Mouse (Mus musculus) left cerebral cortex, postnatal 14 days (tissue): ENCODE results near the gene Hoxa4. TPM values are rescaled to one million over a fixed set of nuclear protein-coding genes. Genes with fewer than 3 reads are reported as not detected.

Experiments used
- DNase-seq, 2 experiments: peaks; one replicate each; pipeline ENCODE4 v3.0.0; 2021 to 2022; ENCODE audit warnings: low spot score in 2 of 2, mixed read lengths in 1 of 2
- intact Hi-C: fragments of 180-260 bp; cut with DNase I; formaldehyde crosslinking; loops from one replicate; pipeline ENCODE4 v1.15.1; 2025
- long read RNA-seq, 2 experiments: library from polyadenylated mRNA; stranded (forward); transcript quantifications; one replicate each; pipeline ENCODE4 v2.0.0; 2021
- total RNA-seq, 2 experiments: library from RNA; stranded (reverse); gene quantifications; 2 replicates each; pipeline ENCODE4 v1.2.3; 2021

Gene Hoxa4
- not detected for total RNA-seq
- long read RNA-seq, experiment 1 = 0 reads
- long read RNA-seq, experiment 2 = 0 reads

- intact Hi-C loops = no loop called here
- DNase-seq = no peak
Observed at GRCm38 (mm10) chr6:52190906-52191810, at the start of gene Hoxa4. Gene Hoxa4, minus strand, starts transcription at chr6:52191753.

- no peak for DNase-seq
- intact Hi-C loops = no loop called here
Observed at GRCm38 (mm10) chr6:52241001-52241621, 49.6 kb upstream of the Hoxa4 start.

DNA sequence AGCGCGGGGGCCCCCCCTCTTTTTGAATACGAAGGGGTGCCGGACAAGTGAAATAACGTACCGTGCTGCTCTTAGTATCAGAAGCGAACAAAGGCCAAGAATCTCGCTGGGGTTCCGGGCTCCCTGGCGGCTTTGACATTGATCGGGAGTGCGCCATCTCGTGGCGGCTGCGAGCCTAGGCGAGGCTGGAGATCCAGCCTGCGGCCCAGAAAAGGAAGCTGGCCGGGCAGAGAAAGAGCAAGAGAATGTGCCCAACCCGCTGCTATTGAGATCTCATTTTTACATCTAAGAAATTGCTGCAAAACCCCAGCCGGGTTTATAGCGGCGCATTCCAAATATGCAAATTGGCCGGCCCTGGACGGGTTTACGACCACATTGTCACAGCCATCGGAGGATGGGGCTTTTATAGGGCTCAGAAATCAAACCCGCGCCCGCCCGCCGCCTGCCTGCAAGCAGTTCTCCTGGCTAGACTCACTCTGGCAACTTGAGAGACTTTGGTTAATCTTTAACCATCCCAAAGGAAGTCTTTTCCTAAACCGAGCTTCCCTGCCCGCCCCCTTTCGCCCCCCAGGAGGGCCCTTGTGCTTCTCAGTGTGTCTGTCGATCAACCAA lies 48.9 kb upstream of the Hoxa4 start, which contains the start of gene Hoxa10:
Gene Hoxa10, minus strand, starts transcription at position 466 of the 612 bp plus-strand sequence.
- DNase-seq = peak; percentile 37 to 48
- intact Hi-C loops = no loop called here

- no peak for DNase-seq
- intact Hi-C loops = no loop called here
Observed at GRCm38 (mm10) chr6:52239625-52240388, 48.3 kb upstream of the Hoxa4 start.

GRCm38 (mm10) chr6:52238976-52239375 lies 47.4 kb upstream of the Hoxa4 start:
- intact Hi-C loops = no loop called here
- no peak for DNase-seq

GRCm38 (mm10) chr6:52238155-52238545 lies 46.6 kb upstream of the Hoxa4 start:
- DNase-seq = no peak
- intact Hi-C loops = no loop called here

- no peak for DNase-seq
- intact Hi-C loops = no loop called here
Observed at GRCm38 (mm10) chr6:52237346-52238154, 46.0 kb upstream of the Hoxa4 start.

DNA sequence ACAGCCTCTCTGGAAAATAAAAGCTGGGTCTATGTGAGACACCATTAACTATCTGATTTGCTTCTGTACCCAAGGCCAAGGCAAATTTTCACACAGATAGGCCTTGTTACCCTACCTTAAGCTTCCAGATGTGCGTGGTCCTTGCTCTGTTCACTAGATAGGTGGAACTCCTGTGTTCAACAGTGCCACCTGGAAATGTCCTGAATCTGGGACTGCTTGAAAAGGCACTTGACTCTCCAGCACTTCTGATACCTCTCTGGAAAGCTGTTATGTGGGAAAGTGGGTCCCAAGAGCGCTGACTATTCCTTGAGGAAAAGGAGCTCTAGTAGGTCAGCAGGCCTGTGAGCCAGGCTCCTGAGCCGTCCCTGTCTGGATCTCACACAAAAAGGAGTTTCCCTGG lies 45.3 kb upstream of the Hoxa4 start:
- intact Hi-C loops = no loop called here
- no peak for DNase-seq

DNA sequence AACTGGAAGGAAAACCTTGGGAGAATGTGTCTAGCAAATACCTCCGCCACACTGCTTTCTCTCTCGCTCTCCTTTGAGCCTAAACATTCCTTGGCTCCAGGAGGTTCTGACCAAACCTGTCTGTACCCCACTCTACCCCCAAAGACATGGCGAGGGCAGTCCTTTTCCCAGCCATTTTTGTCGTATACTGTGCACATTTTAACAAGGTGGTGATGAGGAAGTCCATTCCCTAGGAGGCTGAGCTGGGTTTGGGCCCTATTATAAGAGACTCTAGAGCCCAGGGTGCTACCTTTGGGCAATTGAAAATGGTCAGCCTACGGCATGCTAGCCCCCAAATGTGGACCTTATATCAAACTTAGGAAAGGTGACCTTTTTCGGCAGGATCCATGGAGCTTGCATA lies 44.3 kb upstream of the Hoxa4 start:
- intact Hi-C loops = no loop called here

GRCm38 (mm10) chr6:52235267-52235666 lies 43.7 kb upstream of the Hoxa4 start:
- intact Hi-C loops = no loop called here
- no peak for DNase-seq

More for the DNA sequence above, 44.3 kb upstream of the Hoxa4 start:
- DNase-seq = no peak

GRCm38 (mm10) chr6:52234428-52235140 lies 43.0 kb upstream of the Hoxa4 start:
- DNase-seq = no peak
- intact Hi-C loops = loop anchor here (5.0 kb wide), 1 partner anchor 1052 kb away; no protein-coding TSS in a partner anchor

DNA sequence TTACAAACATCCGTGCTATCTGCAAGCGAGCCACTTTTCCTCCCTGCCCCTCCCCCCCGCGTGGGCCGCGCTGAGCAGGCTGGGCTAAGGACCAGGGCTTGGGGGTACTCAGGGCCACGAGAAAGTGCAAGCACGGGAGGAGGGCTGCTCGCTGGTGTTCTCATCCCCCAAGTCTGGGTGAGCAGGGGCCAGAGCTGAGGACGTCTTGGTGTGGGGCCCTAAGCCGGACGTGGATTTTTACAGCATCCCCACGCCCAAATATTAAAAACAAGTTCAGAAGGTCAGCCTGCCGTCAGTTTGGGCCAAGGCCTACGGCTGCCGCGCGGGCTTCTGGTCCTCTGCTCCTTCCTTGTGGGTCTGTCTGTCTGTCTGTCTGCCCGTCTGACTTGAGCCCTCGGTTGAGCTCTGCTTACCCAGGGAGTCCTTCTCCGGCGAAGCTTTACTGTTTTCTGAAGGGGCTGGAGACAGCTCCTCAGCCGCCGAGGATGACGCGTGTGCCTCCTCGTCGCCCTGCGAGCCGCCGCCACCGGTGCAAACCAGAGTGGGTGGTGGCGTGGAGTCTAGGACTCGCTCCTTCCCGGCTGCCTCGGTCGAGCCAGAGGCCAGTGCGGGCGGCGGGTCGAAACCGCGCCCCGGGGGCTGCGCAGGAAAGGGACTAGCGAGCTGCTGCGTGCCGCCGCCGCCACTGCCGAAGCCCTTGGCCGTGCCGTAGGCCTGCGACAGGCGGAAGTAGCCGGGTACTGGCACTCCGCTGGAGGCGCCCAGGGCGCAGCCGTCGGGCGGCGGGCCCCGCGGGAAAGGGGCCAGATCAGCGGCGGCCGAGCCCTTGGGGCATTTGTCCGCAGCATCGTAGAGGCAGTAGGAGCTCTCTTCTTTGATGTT lies 42.2 kb upstream of the Hoxa4 start:
- DNase-seq = no peak

DNA sequence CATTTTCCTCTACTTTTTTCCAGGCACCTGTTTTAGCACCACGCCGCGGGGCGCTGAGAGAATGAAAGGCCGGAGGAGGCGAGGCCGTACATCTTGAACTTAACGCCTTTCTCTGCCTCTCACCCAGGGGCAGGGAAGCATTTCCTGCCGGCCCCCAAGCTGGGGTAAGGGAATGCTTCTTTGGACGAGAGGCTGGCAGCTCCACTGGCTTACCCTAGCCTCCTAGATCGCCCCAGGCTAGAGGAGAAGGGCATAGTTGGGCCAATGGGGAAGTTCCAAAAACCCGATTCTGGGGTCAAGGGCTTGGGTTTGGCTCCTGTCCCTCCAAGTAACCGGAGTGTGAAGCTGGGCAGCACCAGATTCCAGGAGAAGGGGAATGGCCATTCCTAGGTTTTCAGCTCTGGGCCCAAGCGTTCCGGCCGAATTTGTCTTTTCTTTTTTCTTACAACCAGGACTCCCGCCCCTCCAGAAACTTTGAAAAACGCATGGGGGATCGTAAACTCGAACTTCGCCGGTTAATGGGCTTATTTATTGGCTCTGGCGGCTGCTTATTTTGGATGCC lies 41.5 kb upstream of the Hoxa4 start:
- no peak for DNase-seq
- intact Hi-C loops = loop anchor here (5.0 kb wide), 1 partner anchor 1051 kb away; no protein-coding TSS in a partner anchor

More for the DNA sequence above, 42.2 kb upstream of the Hoxa4 start:
- intact Hi-C loops = loop anchor here (5.0 kb wide), 1 partner anchor 1051 kb away; no protein-coding TSS in a partner anchor

DNA sequence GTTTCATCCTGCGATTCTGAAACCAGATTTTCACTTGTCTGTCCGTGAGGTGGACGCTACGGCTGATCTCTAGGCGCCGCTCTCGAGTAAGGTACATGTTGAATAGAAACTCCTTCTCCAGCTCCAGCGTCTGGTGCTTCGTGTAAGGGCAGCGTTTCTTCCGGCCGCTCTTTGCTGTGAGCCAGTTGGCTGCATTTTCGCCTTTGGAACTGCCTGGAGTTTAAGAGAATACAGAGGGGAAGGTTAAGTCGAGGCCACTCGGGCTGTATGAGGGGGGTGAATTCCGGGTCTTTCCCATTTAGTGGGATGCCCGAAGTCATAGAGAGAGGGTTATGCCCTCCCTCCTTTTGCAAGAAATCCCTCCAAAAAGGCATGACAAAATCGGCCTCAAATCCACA lies 41.0 kb upstream of the Hoxa4 start:
- intact Hi-C loops = loop anchor here (5.0 kb wide), 1 partner anchor 1050 kb away; no protein-coding TSS in a partner anchor
- DNase-seq = no peak

- DNase-seq = no peak
- intact Hi-C loops = loop anchor here (5.0 kb wide), 1 partner anchor 1050 kb away; no protein-coding TSS in a partner anchor
Observed at GRCm38 (mm10) chr6:52231885-52232567, 40.5 kb upstream of the Hoxa4 start.
